Mouse (Mus musculus) macrophage (primary cell): ENCODE measurements around the gene Elp1. TPM values are rescaled to one million over a fixed set of nuclear protein-coding genes. Genes with fewer than 3 reads are reported as not detected.

ENCODE experiments used
- H3K27ac ChIP-seq: fragments of 350-480 bp; formaldehyde crosslinking; 2 replicates; pipeline ENCODE4 v1.9.0; 2021
- H3K36me3 ChIP-seq: fragments of 350-480 bp; formaldehyde crosslinking; 2 replicates; pipeline ENCODE4 v1.9.0; 2021; ENCODE audit errors: inconsistent target
- H3K4me3 ChIP-seq: fragments of 350-480 bp; formaldehyde crosslinking; 2 replicates; pipeline ENCODE4 v1.9.0; 2021; ENCODE audit errors: inconsistent target
- H3K79me2 ChIP-seq: fragments of 350-480 bp; formaldehyde crosslinking; 2 replicates; pipeline ENCODE4 v1.9.0; 2021; ENCODE audit errors: inconsistent target
- WGBS: methylation state at CpG from one replicate; pipeline ENCODE4 v1.1.7; 2026; ENCODE audit warnings: inconsistent platforms; ENCODE audit not compliant: missing documents; 5-methylcytosine and 5-hydroxymethylcytosine counted together
- polyA plus RNA-seq: library from polyadenylated mRNA; stranded (reverse); fragments of 250-400 nt; gene quantifications from 3 replicates; pipeline ENCODE4 v1.2.4, GENCODE M21; 2018; ENCODE audit warnings: inconsistent platforms

Elp1 gene
- polyA plus RNA-seq, 1 experiment from 2014 or later, result 10.4 TPM

- Histone ChIP-seq H3K79me2 (no peaks in the 10 kb centered on the region), H3K27ac (no peak overlapping the region), H3K4me3 (no peak overlapping the region), H3K36me3 (no peaks in the 10 kb centered on the region)
- WGBS, result 97% methylated on average over 3 of the region's 3 CpGs
These were observed 89.0 kb downstream of the Elp1 start for GRCm38 (mm10) chr4:56713155-56713554.

GRCm38 (mm10) chr4:56702234-56702633, 99.9 kb downstream of the Elp1 start:
- WGBS, result 42% methylated on average over 10 of the region's 10 CpGs
- Histone ChIP-seq H3K36me3 (no peaks in the 10 kb centered on the region), H3K27ac (no peak overlapping the region), H3K4me3 (no peak overlapping the region), H3K79me2 (no peaks in the 10 kb centered on the region)

Other genes starting within 250 kb of the Elp1 start
- not detected in 3 replicates for gene Gm26657, start 62.3 kb downstream of the Elp1 start, polyA plus RNA-seq
- not detected in 3 replicates for gene Actl7b, start 60.9 kb downstream of the Elp1 start, polyA plus RNA-seq
- not detected in 3 replicates for gene Actl7a, start 58.9 kb downstream of the Elp1 start, polyA plus RNA-seq
- gene Fam206a, start within 50 bp of the Elp1 start, polyA plus RNA-seq, result 5.0 to 7.7 TPM (median 7.1 TPM) in 3 replicates
- gene Ctnnal1, start 62.9 kb upstream of the Elp1 start, polyA plus RNA-seq, result 0.23 to 0.53 TPM (median 0.35 TPM) in 3 replicates
- 6.2 to 12.1 TPM (median 8.7 TPM) in 3 replicates for gene Tmem245, start 145.1 kb upstream of the Elp1 start, polyA plus RNA-seq
- not detected in 3 replicates for gene Frrs1l, start 188.1 kb upstream of the Elp1 start, polyA plus RNA-seq